Mouse (Mus musculus): ENCODE measurements around the gene Fpr1. TPM values are rescaled to one million over a fixed set of nuclear protein-coding genes. Genes with fewer than 3 reads are reported as not detected.
"Not testable (repeated sequence)": the region's sequence is repeated elsewhere in the genome, so short reads cannot be mapped to it uniquely, and the experiment has no call there.

Gene Fpr1
- total RNA-seq, 4 experiments from 2014 or later, result 0.17 TPM; not detected in 3

- no peak for DNase-seq
These were observed 33.6 kb downstream of the Fpr1 start for GRCm38 (mm10) chr17:17849906-17850712.

- DNase-seq, result no peak
These were observed 34.8 kb downstream of the Fpr1 start for GRCm38 (mm10) chr17:17848988-17849387.

GRCm38 (mm10) chr17:17845187-17846027, 38.3 kb downstream of the Fpr1 start:
- no peak for DNase-seq

GRCm38 (mm10) chr17:17844606-17845005, 39.1 kb downstream of the Fpr1 start:
- not testable (repeated sequence) for DNase-seq

- DNase-seq, result no peak
These were observed 40.0 kb downstream of the Fpr1 start for GRCm38 (mm10) chr17:17843534-17844261.

- no peak for DNase-seq
These were observed 42.9 kb downstream of the Fpr1 start for GRCm38 (mm10) chr17:17840796-17841195.

- no peak for DNase-seq
These were observed 44.5 kb downstream of the Fpr1 start for GRCm38 (mm10) chr17:17839276-17839675.

GRCm38 (mm10) chr17:17837919-17838701, 45.6 kb downstream of the Fpr1 start:
- peak; percentile 98 for DNase-seq

- DNase-seq, result no peak
These were observed 46.3 kb downstream of the Fpr1 start for GRCm38 (mm10) chr17:17837426-17837825.

- no peak for DNase-seq
These were observed 47.6 kb downstream of the Fpr1 start for GRCm38 (mm10) chr17:17836101-17836500.

- no peak for DNase-seq
These were observed 48.8 kb downstream of the Fpr1 start for GRCm38 (mm10) chr17:17834896-17835295.

GRCm38 (mm10) chr17:17830731-17831130, 53.0 kb downstream of the Fpr1 start:
- DNase-seq, result no peak

- DNase-seq, result no peak
These were observed 53.8 kb downstream of the Fpr1 start for GRCm38 (mm10) chr17:17829816-17830535.

- DNase-seq, result no peak
These were observed 54.5 kb downstream of the Fpr1 start for GRCm38 (mm10) chr17:17829052-17829785.

- DNase-seq, result peak; percentile 39
These were observed 55.4 kb downstream of the Fpr1 start for GRCm38 (mm10) chr17:17828191-17828981.

- DNase-seq, result peak; percentile 55
These were observed 56.0 kb downstream of the Fpr1 start for GRCm38 (mm10) chr17:17827658-17828190.

GRCm38 (mm10) chr17:17826751-17827657, 56.7 kb downstream of the Fpr1 start, which contains the start of gene Spaca6:
Gene Spaca6, plus strand, starts transcription at chr17:17827158.
- DNase-seq, result peak; percentile 94
